Mouse (Mus musculus) bone marrow macrophage, adult 2 months (primary cell): ENCODE data around the gene Pak2. TPM values are rescaled to one million over a fixed set of nuclear protein-coding genes. Genes with fewer than 3 reads are reported as not detected.

Source experiments
- H3K27ac ChIP-seq: 2 replicates; pipeline ENCODE4 v1.5.1; 2012; ENCODE audit warnings: low read depth, low read length; ENCODE audit not compliant: insufficient read depth
- H3K4me1 ChIP-seq: 2 replicates; pipeline ENCODE4 v1.6.1; 2012; ENCODE audit warnings: low read length; ENCODE audit not compliant: control insufficient read depth, insufficient read depth
- H3K4me3 ChIP-seq: 2 replicates; pipeline ENCODE4 v1.5.1; 2012; ENCODE audit warnings: mild to moderate bottlenecking, low read length, moderate library complexity; ENCODE audit not compliant: insufficient read depth
- CTCF ChIP-seq: IDR thresholded peaks from 2 replicates; pipeline ENCODE4 v1.5.1; 2012; ENCODE audit warnings: low read depth, mild to moderate bottlenecking, low read length, moderate library complexity
- POLR2A ChIP-seq: IDR thresholded peaks from 2 replicates; pipeline ENCODE4 v1.6.1; 2012; ENCODE audit warnings: mild to moderate bottlenecking, low read depth, low read length, borderline replicate concordance
- polyA plus RNA-seq: library from polyadenylated mRNA; stranded (reverse); fragments of >200 nt; gene quantifications from 2 replicates; pipeline ENCODE4 v1.2.4, GENCODE M21; 2012; ENCODE audit not compliant: missing spikeins, insufficient read depth, insufficient read length

The Pak2 gene
- 58.8 and 63.0 TPM in 2 replicates for polyA plus RNA-seq

DNA sequence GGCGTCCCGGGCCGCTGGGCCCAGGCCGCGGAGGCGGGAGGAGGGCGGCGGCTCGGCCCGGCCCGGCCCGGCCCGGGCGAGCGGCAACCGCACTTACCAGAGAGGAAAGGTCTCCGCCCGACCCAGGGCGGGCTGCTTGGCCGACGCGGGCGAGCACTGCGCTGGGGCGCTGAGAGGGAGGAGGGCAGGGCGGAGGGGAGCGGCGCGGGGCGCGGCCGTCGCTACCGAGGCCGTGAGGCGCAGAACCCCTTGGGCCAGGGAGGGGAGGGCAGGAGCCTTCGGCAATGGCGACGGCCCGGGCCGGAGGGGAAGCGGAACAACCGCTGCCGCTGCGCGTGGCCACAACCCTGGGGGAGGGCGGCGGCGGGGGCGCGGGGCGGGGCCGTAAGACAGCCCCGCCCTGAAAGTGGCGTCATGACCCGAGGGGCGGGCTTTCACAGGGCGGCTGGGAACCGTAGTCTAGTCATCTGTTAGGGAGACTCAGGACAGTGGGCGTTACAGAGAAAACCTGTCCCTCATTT lies at the start of gene Pak2:
Gene Pak2, minus strand, starts transcription at position 352 of the 521 bp plus-strand sequence.
- TF ChIP-seq POLR2A (peak; percentile 68; the same call in 1 of the 2 replicates), CTCF (no peak)
- Histone ChIP-seq H3K4me3 (peak within 1 kb of the TSS; percentile 99), H3K27ac (peak within 1 kb of the TSS; percentile 87), H3K4me1 (peaks cover 12% of the 10 kb centered on the region)

- TF ChIP-seq POLR2A: no peak
- TF ChIP-seq CTCF: no peak
- Histone ChIP-seq H3K4me1 (peaks cover 32% of the 10 kb centered on the region), H3K27ac (no peak overlapping the region), H3K4me3 (no peak overlapping the region)
These were observed 47.9 kb upstream of the Pak2 start for GRCm38 (mm10) chr16:32127046-32127445.

- Histone ChIP-seq H3K27ac (no peak overlapping the region), H3K4me3 (no peak overlapping the region), H3K4me1 (peaks cover 26% of the 10 kb centered on the region)
- TF ChIP-seq CTCF: no peak
- TF ChIP-seq POLR2A: no peak
These were observed 46.2 kb upstream of the Pak2 start for GRCm38 (mm10) chr16:32125364-32125763.

DNA sequence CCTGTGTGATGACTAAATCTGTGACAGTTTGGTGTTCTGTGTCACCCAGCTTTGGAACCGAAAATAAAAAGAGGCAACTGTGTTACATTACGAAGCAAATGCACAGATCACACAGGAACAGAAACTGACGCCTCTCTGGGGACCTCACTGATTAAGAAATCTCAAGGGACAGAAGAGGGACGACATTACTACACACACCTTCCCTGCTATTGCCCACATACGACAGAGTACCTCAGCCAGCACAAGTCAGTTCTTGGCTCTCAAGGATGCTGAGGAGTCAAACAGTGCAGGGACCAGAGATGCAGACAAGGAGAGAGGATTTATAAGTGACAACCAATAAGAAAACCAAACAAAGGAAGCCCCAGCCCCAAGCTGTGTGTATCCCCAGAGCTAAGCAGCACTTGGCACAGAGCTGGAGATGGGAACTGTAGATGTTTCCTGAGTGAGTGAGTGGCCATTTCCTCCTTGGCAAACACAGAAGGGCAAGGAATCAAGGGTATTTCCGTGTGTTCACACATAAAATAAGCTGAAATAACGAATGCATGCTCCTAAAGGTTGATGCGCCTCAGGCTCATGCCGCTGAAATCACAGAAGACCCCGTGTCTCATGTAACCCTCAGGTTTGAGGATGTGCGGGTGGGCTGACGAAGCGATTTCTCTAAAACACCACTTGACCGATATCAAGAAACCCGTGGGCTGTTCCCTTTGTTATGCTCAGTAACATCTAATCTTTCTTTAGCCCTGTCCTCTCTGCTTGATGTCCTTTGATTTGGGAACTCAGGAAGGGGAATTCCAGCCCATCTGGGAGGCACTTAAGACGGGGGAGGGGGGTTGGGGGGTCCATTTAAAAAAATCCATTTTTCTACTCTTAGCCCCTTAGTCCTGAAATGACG lies 45.5 kb upstream of the Pak2 start:
- TF ChIP-seq CTCF (no peak), POLR2A (no peak)
- no peak overlapping the region for H3K27ac ChIP-seq
- H3K4me3 ChIP-seq: no peak overlapping the region
- H3K4me1 ChIP-seq: peaks cover 24% of the 10 kb centered on the region

GRCm38 (mm10) chr16:32124020-32124419 lies 44.9 kb upstream of the Pak2 start:
- H3K4me1 ChIP-seq: peaks cover 18% of the 10 kb centered on the region
- H3K4me3 ChIP-seq: no peak overlapping the region
- H3K27ac ChIP-seq: no peak overlapping the region
- TF ChIP-seq CTCF (no peak), POLR2A (no peak)

GRCm38 (mm10) chr16:32120454-32120853 lies 41.3 kb upstream of the Pak2 start:
- Histone ChIP-seq H3K4me3 (no peak overlapping the region), H3K27ac (no peak overlapping the region), H3K4me1 (peaks cover 17% of the 10 kb centered on the region)
- TF ChIP-seq POLR2A (no peak), CTCF (no peak)

DNA sequence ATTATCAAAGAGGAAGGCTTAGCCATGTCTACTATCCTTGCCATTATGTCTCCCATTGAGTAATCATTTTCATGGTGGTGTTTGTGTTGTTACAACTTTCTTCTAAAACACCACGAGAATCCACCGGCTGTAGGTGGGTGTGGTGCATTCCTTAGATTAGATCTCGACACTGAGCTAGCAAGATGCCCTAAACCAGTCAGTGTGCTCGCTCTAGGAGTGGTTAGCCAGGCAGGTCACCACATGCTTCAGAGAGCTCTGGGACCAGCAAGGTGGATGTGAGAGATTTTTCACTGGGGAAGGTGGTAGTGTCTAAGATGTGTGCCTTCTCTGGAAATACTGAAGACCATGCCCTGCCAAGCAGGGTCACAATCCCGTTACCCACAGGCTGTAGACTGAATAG lies 37.0 kb upstream of the Pak2 start:
- H3K4me3 ChIP-seq: no peak overlapping the region
- no peak overlapping the region for H3K27ac ChIP-seq
- H3K4me1 ChIP-seq: peaks cover 32% of the 10 kb centered on the region
- TF ChIP-seq POLR2A: no peak
- TF ChIP-seq CTCF: no peak

DNA sequence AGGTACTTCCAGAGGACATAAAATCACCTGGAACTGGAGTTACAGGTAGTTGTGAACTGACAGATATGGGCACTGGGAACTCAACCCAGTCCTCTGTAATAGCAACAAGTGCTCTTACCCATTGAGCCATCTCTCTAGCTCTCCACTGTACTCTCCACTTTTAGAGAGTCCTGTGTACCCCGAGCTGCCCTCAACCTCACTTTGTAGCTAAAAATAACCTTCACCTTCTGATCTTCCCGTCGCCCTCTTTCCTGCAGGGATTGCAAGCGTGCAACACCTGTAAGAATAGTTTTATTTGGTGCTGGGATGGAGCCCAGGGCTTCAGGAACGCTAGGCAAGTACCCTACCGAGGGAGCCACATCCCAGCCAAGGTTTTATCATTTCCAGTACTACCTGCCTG lies 36.6 kb upstream of the Pak2 start:
- Histone ChIP-seq H3K27ac (0 out of 2 replicates have a peak overlapping the region, but pooled peaks have one; percentile 99), H3K4me1 (peaks cover 34% of the 10 kb centered on the region), H3K4me3 (no peak overlapping the region)

GRCm38 (mm10) chr16:32114968-32115695 lies 36.0 kb upstream of the Pak2 start:
- H3K27ac ChIP-seq: peak overlapping the region; percentile 99
- TF ChIP-seq POLR2A: no peak
- peak; percentile 97 for TF ChIP-seq CTCF
- H3K4me1 ChIP-seq: peaks cover 34% of the 10 kb centered on the region
- H3K4me3 ChIP-seq: no peak overlapping the region

More for the DNA sequence above, 36.6 kb upstream of the Pak2 start:
- TF ChIP-seq CTCF (no peak), POLR2A (no peak)
